Mouse (Mus musculus) thymus, postnatal 14 days (tissue): Measurements from ENCODE around the gene Srp9.

ENCODE experiments used
- DNase-seq: peaks from one replicate; pipeline ENCODE4 v3.0.0; 2021

Srp9 gene

GRCm38 (mm10) chr1:182107251-182107650, 17.3 kb upstream of the Srp9 start:
- DNase-seq: no peak

DNA sequence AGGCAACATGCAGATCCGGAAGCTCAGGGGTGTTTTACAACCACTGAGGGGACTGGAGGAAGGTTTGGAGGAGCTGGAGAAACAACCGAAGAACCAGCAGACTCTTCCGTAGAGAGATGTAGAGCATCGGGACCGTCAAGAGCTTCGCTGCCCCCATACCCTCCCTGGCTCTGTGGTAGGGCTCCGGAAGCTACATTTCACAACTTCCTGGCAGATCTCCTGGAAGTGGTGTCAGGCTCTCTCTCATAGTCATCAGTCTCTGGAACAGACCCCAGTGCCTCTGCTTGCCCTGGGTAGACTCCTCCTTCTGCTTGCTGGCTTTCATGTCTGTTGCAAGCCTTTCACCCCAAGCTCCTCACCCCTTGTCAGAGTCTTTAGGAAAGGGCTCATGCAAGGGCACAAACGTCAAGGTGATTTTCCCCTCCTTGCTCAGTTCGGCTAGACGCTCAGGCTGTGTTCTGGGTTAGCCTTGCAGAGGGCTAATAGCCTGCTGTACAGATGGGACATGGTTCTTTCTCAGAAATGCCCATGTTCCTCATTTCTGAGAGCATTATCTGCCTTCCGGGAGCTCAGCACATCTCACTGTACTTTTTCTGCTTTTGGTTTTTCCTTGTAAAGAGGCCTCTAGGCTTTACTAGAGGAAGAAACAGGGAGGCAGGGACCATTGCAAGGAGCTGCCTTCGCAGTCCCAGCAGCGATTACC, 16.0 kb upstream of the Srp9 start:
- DNase-seq: peak; percentile 33

DNA sequence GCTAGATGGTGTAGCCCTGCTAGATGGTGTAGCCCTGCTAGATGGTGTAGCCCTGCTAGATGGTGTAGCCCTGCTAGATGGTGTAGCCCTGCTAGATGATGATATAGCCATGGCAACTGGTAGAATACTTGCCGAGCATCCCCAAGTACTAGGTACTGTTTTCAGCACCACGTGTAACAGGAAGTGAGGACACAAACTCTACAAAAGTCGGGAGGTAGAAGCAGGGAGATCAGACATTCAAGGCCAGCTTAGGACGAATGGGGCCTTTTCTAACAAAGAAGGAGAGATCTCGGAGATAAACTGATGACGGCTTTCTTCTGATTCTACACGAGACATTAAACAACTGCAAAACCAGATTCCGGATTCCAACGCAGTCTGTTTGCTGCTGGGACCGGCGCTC, 14.4 kb upstream of the Srp9 start:
- no peak for DNase-seq

DNA sequence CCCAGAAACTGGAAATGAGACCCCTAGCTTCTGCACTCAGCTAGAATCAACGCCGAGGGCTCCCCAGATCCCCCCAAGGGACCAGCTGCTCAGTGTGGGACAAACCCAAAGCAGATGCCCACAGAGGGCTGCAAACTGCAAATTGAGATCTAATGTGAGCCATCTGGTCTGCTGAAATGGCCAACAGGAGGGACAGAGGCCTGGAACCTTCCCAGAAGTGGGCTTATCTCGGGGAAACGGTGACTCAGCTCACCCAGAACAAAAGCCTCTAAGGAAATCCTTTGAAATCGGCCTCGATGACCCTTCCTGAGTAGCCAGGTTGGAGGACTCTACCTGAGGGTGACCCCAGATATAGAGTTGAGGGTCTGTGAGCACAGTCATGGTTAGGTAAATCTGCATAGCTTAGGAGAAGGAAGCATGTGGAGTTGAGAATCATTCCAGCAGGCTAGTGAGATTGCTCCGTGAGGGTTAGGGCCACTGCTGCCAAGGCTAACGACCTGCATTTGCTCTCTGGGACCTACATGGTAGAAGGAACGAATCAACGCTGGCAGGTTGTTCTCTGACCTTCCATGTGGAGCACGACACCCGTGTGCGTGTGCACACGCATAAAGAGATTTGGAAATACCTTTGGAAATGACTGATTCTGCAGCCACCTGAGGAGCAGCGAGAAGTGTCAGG, 13.7 kb upstream of the Srp9 start:
- DNase-seq: no peak

DNA sequence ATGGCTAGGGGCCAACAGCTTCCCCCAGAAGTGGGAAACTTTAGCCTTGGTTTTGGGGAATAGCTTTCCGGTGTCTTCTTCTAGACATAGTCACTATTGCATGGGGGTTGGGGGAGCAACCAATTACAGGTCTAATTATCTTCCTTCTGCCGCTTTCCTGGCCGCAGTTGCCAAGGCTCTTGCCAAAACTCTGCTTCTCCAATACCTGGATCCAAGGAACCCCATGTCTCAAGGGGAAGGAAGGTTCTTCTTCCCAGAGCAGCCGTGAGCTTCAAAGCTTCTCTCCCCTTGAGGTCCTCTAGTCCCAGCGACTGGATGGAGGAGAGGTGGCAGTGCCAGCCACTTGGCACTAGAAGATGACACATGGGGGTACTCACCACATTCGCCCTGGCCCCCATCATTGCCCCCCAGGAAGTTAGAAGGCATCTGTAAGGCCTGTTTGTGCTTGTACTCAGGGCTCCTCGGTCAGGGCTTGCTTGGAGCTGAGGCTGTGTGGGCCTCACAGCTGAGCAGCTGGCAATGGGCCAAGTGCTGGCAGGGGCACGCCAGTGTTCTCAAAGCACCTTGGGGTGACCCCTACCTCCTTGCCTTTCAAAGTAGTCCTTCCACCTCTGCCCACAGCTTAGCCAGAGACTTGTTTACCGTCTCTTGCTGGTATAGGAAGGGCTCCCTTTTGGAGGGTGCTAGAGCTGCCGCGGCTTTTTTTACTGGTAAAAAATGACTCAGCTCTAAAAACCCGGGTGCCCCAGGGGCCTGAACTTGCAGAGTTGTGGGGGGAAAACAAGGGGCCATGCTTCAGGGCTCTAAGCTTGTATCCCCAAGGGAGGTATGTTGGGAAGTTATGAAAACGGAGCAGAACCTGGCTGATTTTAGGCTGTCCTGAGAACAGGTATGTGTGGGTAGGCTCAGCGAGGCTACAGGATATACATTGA, 12.9 kb upstream of the Srp9 start:
- DNase-seq: no peak

DNA sequence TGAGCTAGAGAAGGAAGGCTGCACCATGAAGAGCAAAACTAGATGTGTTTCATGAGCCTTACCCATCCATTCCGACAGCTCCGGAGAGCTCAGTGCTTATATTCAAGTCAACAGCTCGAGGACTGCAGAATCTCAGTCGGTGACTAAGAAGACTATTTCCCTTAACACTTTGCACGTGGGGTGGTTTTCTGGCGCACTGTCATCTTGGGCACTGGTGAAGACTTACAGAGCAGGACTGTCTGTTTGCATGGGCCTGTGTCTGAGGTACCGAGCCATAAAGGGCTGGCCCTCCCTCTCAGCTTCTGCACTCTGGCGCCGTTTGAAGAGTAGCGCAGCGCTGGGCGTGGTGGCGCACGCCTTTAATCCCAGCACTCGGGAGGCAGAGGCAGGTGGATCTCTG, 12.2 kb upstream of the Srp9 start:
- no peak for DNase-seq

DNA sequence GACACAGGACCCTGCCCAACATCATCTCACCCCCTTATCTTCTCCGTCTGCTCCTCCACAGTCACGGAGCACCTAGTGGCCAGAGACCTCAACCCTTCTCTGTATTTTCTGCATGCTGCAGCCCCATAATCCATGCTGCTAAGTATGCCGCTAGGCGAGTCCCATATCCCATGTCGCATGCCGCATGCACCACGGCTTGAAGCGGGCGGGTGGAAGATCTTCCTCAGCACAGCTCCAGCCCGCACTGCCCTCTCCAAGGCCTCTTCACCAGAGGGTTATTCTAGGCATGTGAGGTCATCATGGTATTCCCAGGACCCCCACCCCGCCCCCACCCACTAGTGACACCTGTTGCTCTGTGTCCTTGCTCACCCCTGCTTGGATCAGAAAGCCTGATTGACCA, 11.4 kb upstream of the Srp9 start:
- no peak for DNase-seq

- DNase-seq: no peak
Observed at GRCm38 (mm10) chr1:182113587-182114500, 10.7 kb upstream of the Srp9 start.

GRCm38 (mm10) chr1:182115197-182115596, 9.3 kb upstream of the Srp9 start:
- peak; percentile 67 for DNase-seq

- no peak for DNase-seq
Observed at GRCm38 (mm10) chr1:182115651-182116408, 8.7 kb upstream of the Srp9 start.

DNA sequence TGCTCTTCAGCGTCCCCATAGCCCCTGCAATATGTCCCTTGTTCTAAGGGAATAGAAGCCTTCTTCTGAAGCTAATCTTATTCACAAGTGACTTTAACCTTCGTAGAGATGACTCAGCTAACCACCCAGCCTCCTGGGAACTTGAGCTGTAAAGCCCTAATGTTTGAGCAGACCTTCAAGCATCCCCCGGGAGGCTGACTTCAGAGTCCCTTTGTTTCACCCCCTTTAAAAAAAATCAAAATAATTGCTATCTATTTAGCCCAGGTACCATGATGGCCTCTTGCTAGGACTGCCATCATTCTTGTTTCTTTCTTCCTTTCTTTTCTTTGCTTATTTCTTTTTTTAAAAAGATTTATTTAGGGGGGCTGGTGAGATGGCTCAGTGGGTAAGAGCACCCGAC, 2.1 kb upstream of the Srp9 start:
- no peak for DNase-seq

GRCm38 (mm10) chr1:182124924-182125368, 409 bp downstream of the Srp9 start:
- DNase-seq: peak; percentile 91

DNA sequence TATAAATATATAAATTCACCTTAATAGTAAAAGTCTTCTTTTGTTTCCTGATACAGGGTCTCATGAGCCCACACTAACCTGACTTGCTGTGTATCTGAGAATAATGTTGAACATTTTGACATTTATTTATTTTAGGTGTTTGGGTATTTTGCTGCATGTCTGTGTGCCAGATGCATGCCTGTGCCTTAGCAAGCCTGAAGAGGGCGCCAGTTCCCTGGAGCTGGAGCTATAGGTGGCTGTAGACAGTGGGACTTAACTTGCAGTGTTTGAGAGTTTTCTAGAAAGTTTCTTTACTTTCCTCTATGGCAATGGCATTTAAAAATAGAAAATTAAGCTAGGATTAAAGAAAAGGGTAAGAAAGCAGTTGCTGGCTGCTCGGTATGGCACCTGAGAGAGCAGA, 6.3 kb downstream of the Srp9 start:
- peak; percentile 50 for DNase-seq

DNA sequence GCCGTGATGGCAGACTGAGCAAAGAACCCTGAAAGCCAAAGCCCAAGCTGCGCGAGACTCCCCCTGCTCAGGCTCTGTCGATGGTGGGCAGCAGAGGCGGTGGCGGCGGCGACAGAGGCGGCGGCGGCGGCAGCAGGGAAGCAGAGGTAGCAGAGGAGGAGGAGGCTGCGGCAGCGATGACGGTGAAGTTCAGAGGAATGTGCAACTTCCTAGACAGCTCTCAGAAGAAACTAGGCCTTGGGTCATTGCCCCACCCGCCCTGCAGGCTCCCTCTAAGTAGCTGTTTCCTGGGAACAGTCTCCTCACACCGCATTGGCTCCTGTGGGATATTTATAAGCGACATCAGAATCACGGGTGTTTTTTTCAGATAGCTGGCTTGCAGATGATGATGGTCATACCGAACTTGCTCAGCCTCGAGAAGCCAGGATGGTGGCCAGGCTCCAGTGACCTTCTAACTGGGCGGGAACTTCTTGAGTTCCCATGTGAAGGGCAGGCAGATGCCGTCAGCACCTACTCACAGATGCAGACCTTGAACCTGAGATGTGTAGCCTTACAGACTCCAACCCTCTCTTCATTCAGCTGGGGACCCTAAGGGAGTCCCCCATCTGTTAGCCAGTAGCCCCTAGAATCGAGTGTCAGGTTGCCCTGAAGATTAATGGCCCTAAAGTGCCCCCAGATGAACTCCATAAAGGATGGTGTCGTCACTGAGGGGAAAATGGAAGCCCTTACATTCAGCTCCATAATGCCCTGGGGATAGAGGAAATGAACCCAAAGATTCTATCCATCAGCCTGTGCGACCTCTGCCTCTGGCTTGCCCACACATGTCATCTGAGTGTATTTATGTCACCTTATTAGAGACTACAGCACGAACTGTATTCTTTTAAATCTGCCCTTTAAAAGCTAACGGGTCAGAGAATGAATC, 12.9 kb downstream of the Srp9 start:
- no peak for DNase-seq

DNA sequence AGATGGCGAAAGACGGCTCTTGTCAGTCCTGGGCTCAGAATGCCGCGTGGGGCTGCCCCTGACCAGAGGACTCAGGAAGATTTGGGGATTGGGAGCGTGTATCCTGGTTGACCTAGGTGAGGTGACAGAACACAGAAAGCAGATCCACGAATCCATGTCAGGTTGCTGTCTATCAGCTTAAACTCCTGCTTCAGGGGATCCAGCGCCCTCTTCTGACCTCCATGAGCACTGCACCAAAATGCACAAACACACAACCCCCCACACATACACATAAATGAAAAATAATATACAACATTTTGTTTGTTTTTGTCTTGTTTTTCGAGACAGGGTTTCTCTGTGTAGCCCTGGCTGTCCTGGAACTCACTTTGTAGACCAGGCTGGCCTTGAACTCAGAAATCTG, 13.6 kb downstream of the Srp9 start:
- DNase-seq: no peak

DNA sequence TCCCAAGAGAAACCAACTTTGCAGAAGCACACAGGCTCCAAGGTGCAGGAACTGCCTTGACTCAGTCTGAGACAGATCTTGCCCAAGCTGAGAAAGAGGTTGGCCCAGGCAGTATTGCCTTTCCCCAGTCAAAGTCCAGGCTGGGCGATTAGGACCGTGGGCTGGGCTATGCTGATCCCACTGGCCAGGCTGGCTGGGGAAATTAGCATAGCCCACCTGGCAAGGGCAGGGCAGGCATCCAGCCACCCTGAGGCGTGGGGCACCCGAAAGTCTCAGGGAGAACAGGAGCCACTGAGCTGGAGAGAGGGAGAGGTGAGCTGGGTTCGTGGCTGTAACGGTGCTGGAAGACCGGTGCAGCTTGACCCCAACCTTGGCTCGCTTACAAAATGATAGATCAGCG, 15.4 kb downstream of the Srp9 start:
- no peak for DNase-seq

- DNase-seq: peak; percentile 83
Observed at GRCm38 (mm10) chr1:182140370-182140769, 15.8 kb downstream of the Srp9 start.

DNA sequence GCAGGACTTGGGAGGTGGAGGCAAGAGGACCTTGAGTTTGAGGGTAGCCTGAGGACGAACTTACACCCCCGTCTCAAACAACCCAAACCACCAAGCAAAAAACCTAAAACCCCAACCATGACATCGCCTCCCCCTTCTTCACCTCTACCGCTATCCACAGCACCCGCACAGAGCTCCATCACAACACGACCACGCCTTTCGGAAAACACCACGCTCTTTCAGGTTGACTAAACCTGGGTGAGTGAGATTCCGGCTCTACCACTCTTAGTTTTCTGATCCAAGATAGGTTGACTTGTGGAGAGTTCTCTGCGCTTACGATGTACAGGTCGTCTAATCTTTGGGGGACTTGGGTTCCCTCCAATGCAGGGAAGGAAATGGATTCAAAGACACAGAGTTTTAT, 18.2 kb downstream of the Srp9 start:
- no peak for DNase-seq

- DNase-seq: peak; percentile 51
Observed at GRCm38 (mm10) chr1:182143288-182143687, 18.8 kb downstream of the Srp9 start.

DNA sequence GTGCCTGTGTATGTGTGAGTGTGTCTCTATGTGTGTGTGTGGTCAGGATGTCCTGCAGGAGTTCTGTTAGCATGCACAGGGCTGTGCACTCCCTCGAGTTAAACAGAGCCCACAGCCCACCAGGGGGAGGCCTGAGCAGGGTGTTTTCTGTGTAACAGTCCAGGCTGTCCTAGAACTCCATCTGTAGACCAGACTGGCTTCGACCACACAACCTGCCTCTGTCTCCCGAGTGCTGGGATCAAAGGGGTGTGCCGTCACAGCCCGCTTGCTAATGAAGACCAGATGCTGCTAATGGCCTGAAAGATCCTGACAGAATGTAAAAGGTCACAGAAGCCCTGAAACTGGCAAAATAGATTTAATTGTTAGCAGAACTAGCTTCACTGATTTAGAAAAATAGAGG, 21.0 kb downstream of the Srp9 start:
- DNase-seq: no peak
